Mouse (Mus musculus) cerebellum, adult 2 months (tissue): ENCODE data around the gene 1700067K01Rik.

Experiments used
- CTCF ChIP-seq: fragments of 200-500 bp; IDR thresholded peaks from 2 replicates; pipeline ENCODE4 v1.5.1; 2011; ENCODE audit warnings: low read depth, mild to moderate bottlenecking, control low read depth, low read length, moderate library complexity, borderline replicate concordance; ENCODE audit not compliant: insufficient read depth
- POLR2A ChIP-seq: fragments of 200-500 bp; IDR thresholded peaks from 2 replicates; pipeline ENCODE4 v1.6.1; 2011; ENCODE audit warnings: low read length, control low read depth, borderline replicate concordance; ENCODE audit not compliant: insufficient read depth

- TF ChIP-seq POLR2A (no peak), CTCF (no peak)
These were observed 42.8 kb downstream of the 1700067K01Rik start for GRCm38 (mm10) chr8:84044103-84044502.
